Mouse (Mus musculus) liver, postnatal 0 days (tissue): ENCODE measurements around the gene Patl2. TPM values are rescaled to one million over a fixed set of nuclear protein-coding genes. Genes with fewer than 3 reads are reported as not detected.

ENCODE experiments used
- ATAC-seq: fragments of 200-750 bp; cut with Nextera tagmentation; 2 replicates; pipeline ENCODE4 v1.8.0; 2017; ENCODE audit warnings: mild to moderate bottlenecking, moderate library complexity
- DNase-seq: peaks from one replicate; pipeline ENCODE4 v3.0.0-alpha.2; 2016
- H3K27ac ChIP-seq: fragments of 300-500 bp; sonication (generic); 2 replicates; pipeline ENCODE4 v1.5.1; 2014; ENCODE audit warnings: antibody characterized with exemption, moderate library complexity, mild to moderate bottlenecking, low read depth
- H3K27me3 ChIP-seq: fragments of 300-500 bp; sonication (generic); 2 replicates; pipeline ENCODE4 v1.6.1; 2014; ENCODE audit warnings: low read length, control low read depth, mixed read lengths; ENCODE audit not compliant: insufficient read depth
- H3K36me3 ChIP-seq: fragments of 300-500 bp; sonication (generic); replicated peaks from 2 replicates; pipeline ENCODE4 v1.6.1; 2014; ENCODE audit warnings: mild to moderate bottlenecking, control low read depth, low read length, moderate library complexity, mixed read lengths; ENCODE audit not compliant: insufficient read depth
- H3K4me1 ChIP-seq: fragments of 300-500 bp; sonication (generic); 2 replicates; pipeline ENCODE4 v1.6.1; 2014; ENCODE audit warnings: antibody characterized with exemption, mild to moderate bottlenecking, control low read depth; ENCODE audit not compliant: insufficient read depth
- H3K4me2 ChIP-seq: fragments of 300-500 bp; sonication (generic); 2 replicates; pipeline ENCODE4 v1.6.1; 2014; ENCODE audit warnings: low read depth, mild to moderate bottlenecking, low read length, moderate library complexity, mixed read lengths
- H3K4me3 ChIP-seq: fragments of 300-500 bp; sonication (generic); 2 replicates; pipeline ENCODE4 v1.5.1; 2014; ENCODE audit warnings: low read depth, low read length
- H3K9ac ChIP-seq: fragments of 300-500 bp; sonication (generic); replicated peaks from 2 replicates; pipeline ENCODE4 v1.6.1; 2014; ENCODE audit warnings: mild to moderate bottlenecking, moderate library complexity
- H3K9me3 ChIP-seq: fragments of 300-500 bp; sonication (generic); 2 replicates; pipeline ENCODE4 v1.6.1; 2016; ENCODE audit warnings: mild to moderate bottlenecking, control low read depth, low read length, mixed read lengths
- CTCF ChIP-seq: sonication (generic); IDR thresholded peaks from 2 replicates; pipeline ENCODE4 v1.5.1; 2016; ENCODE audit warnings: antibody characterized with exemption, low read depth
- EP300 ChIP-seq: IDR thresholded peaks from 2 replicates; pipeline ENCODE4 v1.6.1; 2016; ENCODE audit warnings: antibody characterized with exemption, low read depth, mild to moderate bottlenecking
- WGBS: fragments of 180-500 bp; shearing (Covaris S2); extraction: QIAGEN DNeasy Blood & Tissue Kit; methylation state at CpG from one replicate; pipeline ENCODE4 v1.1.7; 2014; ENCODE audit not compliant: insufficient replicate concordance; 5-methylcytosine and 5-hydroxymethylcytosine counted together
- polyA plus RNA-seq: library from polyadenylated mRNA; unstranded; fragments of >200 nt; fragmentation: Nextera tagmentation; extraction: Ambion mirVana; gene quantifications from 2 replicates; pipeline ENCODE4 v1.2.1, GENCODE M21; 2015

Gene Patl2
- polyA plus RNA-seq, 1 experiment from 2014 or later = 0.18 TPM

- Histone ChIP-seq H3K36me3 (no peaks in the 10 kb centered on the region), H3K27me3 (no peaks in the 10 kb centered on the region), H3K4me2 (no peak overlapping the region)
Measured at GRCm38 (mm10) chr2:122210534-122211228, 24.7 kb upstream of the Patl2 start.

GRCm38 (mm10) chr2:122206440-122207107 is 20.6 kb upstream of the Patl2 start:
- Histone ChIP-seq H3K9me3 (no peaks in the 10 kb centered on the region), H3K9ac (no peak overlapping the region), H3K4me2 (no peak overlapping the region), H3K36me3 (no peaks in the 10 kb centered on the region), H3K4me1 (no peaks in the 10 kb centered on the region; the same call in 1 of the 2 replicates), H3K27ac (no peak overlapping the region), H3K4me3 (no peak overlapping the region), H3K27me3 (no peaks in the 10 kb centered on the region)
- TF ChIP-seq CTCF (no peak), EP300 (no peak)
- ATAC-seq (no peak), DNase-seq (no peak)
- 65% methylated on average over 2 of the region's 2 CpGs for WGBS

More at GRCm38 (mm10) chr2:122210534-122211228, 24.7 kb upstream of the Patl2 start:
- 87% methylated on average over 3 of the region's 3 CpGs for WGBS
- DNase-seq (no peak), ATAC-seq (no peak)
- TF ChIP-seq CTCF (no peak), EP300 (no peak)
- H3K4me1 ChIP-seq = no peaks in the 10 kb centered on the region; the same call in 1 of the 2 replicates
- H3K9me3 ChIP-seq = no peaks in the 10 kb centered on the region
- no peak overlapping the region for H3K4me3 ChIP-seq
- no peak overlapping the region for H3K9ac ChIP-seq
- H3K27ac ChIP-seq = no peak overlapping the region

- H3K4me3 ChIP-seq = no peak overlapping the region
Measured at GRCm38 (mm10) chr2:122201501-122201900, 15.5 kb upstream of the Patl2 start.

GRCm38 (mm10) chr2:122194509-122194929 is 8.5 kb upstream of the Patl2 start:
- no peak overlapping the region for H3K9ac ChIP-seq
- H3K27ac ChIP-seq = no peak overlapping the region
- TF ChIP-seq CTCF (peak; percentile 66), EP300 (no peak)
- ATAC-seq (peak; percentile 64), DNase-seq (no peak)
- 46% methylated on average over 1 of the region's 1 CpGs for WGBS
- H3K4me2 ChIP-seq = no peak overlapping the region
- no peaks in the 10 kb centered on the region for H3K27me3 ChIP-seq
- H3K36me3 ChIP-seq = no peaks in the 10 kb centered on the region
- no peak overlapping the region for H3K4me3 ChIP-seq
- no peaks in the 10 kb centered on the region for H3K4me1 ChIP-seq
- no peaks in the 10 kb centered on the region for H3K9me3 ChIP-seq

More at GRCm38 (mm10) chr2:122201501-122201900, 15.5 kb upstream of the Patl2 start:
- Histone ChIP-seq H3K4me1 (no peaks in the 10 kb centered on the region; the same call in 1 of the 2 replicates), H3K4me2 (no peak overlapping the region), H3K36me3 (no peaks in the 10 kb centered on the region), H3K27me3 (no peaks in the 10 kb centered on the region), H3K27ac (no peak overlapping the region), H3K9me3 (no peaks in the 10 kb centered on the region), H3K9ac (no peak overlapping the region)
- WGBS = 38% methylated on average over 1 of the region's 1 CpGs
- DNase-seq = no peak
- ATAC-seq = no peak
- TF ChIP-seq CTCF = no peak
- no peak for TF ChIP-seq EP300

- Histone ChIP-seq H3K4me3 (no peak overlapping the region), H3K36me3 (no peaks in the 10 kb centered on the region), H3K27me3 (no peaks in the 10 kb centered on the region), H3K4me1 (no peaks in the 10 kb centered on the region), H3K9me3 (no peaks in the 10 kb centered on the region), H3K4me2 (no peak overlapping the region), H3K9ac (no peak overlapping the region), H3K27ac (no peak overlapping the region)
- no peak for TF ChIP-seq EP300
- TF ChIP-seq CTCF = no peak
- no peak for ATAC-seq
- 56% methylated on average over 3 of the region's 3 CpGs for WGBS
- no peak for DNase-seq
Measured at GRCm38 (mm10) chr2:122191849-122192248, 5.9 kb upstream of the Patl2 start.

- H3K9me3 ChIP-seq = no peaks in the 10 kb centered on the region
- no peak overlapping the region for H3K4me2 ChIP-seq
- H3K4me1 ChIP-seq = no peaks in the 10 kb centered on the region
- ATAC-seq (no peak), DNase-seq (no peak)
- H3K4me3 ChIP-seq = no peak overlapping the region
- TF ChIP-seq CTCF (no peak), EP300 (no peak)
- H3K9ac ChIP-seq = no peak overlapping the region
- no peak overlapping the region for H3K27ac ChIP-seq
- no peaks in the 10 kb centered on the region for H3K36me3 ChIP-seq
- 94% methylated on average over 3 of the region's 3 CpGs for WGBS
- H3K27me3 ChIP-seq = no peaks in the 10 kb centered on the region
Measured at GRCm38 (mm10) chr2:122186751-122187150, 762 bp upstream of the Patl2 start.
